Mouse (Mus musculus) adrenal gland (tissue): ENCODE measurements at regions not wholly inside any gene's neighbourhood (a gene's known extent, or its start where the extent isn't known, plus 50 kb on each side); places are given as distances from the start of the nearest gene placed in this dataset.

Experiments used
- intact Hi-C: fragments of 180-260 bp; cut with DNase I; formaldehyde crosslinking; loops from one replicate; pipeline ENCODE4 v1.15.1; 2025

DNA sequence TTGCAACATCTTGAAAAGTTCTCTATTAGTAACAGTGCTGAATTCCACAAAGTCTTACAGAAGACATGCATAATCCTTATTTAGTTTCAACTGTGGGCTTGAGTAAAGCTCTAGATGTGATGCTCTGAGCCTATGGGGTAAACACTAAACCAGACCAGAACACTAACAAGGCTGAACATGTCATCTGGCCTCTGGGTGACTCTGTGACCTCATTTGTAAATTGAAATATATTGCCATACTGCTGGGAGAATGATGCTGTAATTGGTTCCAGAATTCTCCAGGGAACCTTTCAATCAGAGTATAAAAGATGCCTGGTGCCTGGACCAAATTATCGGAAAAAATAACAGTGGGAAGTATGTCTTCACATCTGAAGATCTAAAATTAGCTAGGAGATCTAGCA lies 309.9 kb upstream of the Megf9 start:
- intact Hi-C loops = no loop called here

DNA sequence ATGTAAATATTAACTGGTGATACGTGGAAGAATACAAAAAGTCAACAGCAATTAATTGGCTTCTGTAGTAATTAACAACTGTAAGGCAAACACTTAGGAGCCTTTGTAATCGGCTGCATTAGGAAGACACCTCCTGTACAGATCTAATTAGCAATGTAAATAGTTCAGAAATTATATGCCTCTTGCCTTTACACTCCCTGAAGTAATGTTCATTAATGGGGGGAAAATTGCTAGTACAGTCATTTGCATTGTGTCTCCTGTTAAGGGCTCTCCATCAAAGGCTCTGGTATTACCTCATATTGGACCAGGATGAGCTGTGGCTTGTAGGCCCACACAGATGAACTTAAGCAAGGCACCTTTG lies 276.1 kb upstream of the Megf9 start:
- intact Hi-C loops = no loop called here

DNA sequence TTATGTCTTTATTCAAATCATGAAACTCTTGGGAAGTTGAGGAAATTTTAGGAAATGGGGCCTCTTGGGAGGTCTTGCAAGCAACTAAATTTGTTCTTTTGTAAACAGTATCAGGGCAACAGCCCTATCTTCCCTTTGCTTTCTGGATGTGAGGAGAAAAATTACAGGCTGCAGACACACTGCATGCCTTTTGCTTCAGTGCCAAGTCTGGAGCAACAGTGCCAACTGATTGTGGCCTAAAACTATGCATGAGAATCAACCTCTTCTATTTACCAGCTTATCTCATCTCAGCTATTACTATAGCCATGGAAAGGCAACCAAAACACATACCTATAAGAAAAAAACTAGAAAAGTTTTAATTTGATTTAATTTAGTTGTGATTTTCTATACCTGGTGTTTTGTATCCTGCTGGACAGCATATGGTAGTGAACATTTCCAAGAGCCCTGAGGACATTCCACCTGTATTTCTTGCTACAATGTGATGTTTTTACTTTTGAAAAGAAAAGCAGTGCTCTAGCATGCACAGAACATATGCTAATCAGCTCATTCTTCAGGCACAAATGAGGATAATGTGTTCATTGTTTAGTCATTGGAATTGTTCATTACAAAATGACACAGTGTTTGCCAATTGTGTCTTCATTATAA lies 275.6 kb upstream of the Megf9 start:
- intact Hi-C loops = no loop called here

DNA sequence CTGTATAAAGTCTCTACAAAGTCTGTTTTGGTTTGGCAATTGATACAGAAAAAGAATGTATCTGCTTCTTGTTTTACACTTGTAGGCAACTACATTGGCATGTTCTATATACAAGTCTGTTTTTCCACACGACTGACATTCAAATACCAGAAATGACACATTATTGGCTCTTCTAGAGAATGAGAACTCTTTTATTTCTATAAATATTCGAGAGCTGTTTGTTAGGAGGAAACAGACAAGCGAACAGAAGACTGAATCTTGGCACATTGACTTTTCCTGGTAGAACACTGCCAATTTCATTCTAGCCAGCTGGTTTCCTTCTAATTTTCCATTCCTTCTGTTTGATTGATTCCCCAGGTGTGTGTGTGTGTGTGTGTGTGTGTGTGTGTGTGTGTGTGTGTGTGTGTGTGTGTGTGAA lies 270.1 kb upstream of the Megf9 start:
- intact Hi-C loops = no loop called here

DNA sequence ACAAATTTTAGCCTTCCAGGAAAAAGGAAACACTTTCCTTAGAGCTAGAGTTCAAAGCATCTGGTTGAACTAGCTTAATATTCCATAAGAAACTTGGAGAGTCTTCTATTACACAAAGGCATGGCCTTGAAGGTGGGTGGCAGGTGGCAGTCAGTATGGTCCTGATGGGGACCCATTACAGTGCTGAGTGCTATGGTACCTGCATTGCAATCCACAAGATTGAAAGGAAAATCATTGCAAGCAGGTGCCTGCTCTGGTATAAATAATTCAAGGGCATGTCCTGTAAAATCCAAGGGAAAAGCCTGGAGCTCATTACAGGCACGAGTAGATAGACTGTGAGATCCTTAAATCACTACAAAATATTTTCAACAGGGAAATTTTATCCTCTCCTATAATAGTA lies 263.7 kb upstream of the Megf9 start:
- intact Hi-C loops = no loop called here

DNA sequence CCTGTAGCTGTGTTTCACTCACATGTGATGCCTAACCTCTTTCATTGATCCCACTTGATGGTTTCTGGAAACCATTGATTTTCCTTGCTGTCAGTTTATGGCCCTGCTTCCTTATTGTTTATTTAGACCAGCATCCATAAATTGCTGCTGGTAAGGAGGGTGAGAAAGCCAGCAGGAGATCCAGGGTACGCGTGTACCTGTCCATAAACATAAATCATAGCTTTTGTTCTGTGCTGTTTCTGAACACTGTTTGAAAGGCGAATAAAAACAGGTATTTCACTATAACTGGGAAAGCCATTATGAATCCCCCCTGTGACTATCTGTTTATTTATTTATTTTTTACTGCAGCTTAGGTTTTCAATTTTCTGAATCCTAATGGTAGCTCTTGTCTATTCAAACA lies 263.1 kb upstream of the Megf9 start:
- intact Hi-C loops = no loop called here

DNA sequence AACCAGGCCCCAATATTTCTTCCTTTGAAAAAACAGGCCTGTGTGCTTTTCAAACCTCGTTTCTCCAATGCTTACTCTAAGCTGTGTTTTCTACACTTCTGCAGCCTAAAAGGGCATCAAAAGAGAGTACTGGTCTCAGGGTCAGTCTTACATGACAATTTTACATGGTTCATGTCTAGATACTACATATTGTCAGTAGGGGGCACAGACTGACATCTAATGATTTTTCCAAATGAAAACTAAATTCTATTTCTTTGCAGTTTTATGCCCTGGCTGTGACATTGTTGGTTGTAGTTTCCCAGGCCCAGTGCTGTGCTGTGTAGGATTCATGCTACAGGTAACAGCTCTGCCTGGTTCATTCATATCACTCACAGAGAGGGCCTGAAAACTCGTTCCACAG lies 248.7 kb upstream of the Megf9 start:
- intact Hi-C loops = no loop called here

DNA sequence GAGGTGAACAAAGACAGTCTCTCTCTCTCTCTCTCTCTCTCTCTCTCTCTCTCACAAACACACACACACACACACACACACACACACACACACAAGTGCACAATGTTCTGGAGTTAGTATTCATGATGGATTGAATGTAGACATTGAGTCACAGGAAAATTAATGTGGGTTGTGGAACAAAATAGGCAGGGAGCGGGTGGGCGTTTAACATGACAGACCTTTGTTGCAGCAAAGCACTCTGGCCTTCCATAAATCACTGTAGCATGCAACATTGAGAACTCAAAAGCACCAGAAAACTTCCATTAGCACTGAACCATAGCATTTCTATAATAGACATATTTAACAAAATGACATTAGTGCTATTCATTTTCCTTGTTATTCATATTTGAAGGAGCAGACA lies 246.8 kb upstream of the Megf9 start:
- intact Hi-C loops = no loop called here

DNA sequence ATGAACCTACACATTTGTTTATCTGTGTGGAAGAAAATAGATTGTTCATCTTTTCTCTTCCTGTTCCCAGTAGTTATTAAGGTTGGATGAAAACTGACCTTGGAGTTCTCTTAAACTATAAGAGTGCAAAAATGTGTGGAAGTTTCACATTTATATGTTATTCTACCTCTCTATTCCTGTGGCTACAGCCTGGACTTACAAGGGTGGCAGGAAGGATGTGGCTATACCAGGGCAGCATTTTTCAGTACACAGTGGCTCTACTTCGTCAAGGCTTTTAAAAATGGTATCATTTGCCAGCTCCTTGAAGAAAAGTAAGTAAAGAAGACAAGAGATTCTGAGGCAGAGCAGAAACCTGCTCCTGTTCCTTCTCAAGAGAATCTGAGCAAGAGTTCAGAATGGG lies 241.5 kb upstream of the Megf9 start:
- intact Hi-C loops = no loop called here

DNA sequence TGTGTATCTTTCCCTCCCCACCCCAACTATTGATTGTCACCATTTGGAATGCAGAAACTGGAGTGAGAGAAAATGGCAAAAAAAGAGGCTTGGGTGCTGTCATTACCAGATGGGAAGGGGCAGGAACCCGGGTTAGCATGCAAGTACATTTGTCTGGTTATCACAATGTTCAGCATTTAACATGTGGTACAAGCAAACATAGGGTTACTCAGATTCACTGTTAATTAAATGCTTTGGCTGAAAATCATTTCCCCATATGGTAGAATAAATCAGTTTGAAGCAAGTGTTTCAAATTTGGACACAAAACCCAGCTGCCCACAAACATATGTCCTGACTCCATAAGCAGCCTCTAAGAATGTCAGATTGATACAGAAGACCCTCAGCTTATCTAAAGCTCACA lies 208.6 kb upstream of the Megf9 start:
- intact Hi-C loops = no loop called here

DNA sequence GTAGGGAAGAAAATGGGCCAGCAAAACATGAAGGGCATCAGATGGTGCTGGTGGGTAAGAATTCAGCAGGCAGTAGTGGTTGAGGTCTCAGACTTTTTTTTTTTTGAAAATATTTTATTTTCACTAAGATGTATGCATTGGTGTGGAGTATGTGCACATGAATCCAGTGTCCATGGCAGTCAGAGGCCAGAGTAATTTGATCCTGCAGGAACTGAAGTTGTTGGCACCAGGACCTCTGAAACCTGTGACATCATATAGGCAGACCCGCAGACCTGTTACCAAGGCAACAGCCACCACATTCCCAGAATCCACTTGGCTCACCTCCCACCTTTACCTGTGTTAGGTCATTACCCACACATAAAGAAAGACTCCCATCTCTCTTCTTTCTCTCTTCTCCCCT lies 207.2 kb upstream of the Megf9 start:
- intact Hi-C loops = no loop called here

DNA sequence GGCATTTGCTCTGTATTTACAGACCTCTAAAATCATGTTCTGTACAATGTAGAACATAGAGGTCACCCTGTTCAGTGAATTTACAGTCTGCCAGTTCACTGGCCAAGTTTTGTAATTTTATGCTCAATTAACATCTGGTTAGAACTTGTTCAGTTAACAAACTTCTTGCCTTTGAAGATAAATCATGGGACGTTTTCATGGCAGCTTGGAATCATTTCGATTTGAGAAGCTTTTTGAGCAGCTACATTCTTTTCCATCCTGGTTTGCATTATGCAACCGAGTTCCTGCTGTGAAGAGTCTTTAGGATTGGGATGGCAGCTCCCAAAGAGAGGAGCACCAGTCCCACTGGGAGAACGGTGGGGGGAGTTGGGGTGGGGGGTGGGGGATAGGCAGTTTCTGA lies 206.3 kb upstream of the Megf9 start:
- intact Hi-C loops = no loop called here

DNA sequence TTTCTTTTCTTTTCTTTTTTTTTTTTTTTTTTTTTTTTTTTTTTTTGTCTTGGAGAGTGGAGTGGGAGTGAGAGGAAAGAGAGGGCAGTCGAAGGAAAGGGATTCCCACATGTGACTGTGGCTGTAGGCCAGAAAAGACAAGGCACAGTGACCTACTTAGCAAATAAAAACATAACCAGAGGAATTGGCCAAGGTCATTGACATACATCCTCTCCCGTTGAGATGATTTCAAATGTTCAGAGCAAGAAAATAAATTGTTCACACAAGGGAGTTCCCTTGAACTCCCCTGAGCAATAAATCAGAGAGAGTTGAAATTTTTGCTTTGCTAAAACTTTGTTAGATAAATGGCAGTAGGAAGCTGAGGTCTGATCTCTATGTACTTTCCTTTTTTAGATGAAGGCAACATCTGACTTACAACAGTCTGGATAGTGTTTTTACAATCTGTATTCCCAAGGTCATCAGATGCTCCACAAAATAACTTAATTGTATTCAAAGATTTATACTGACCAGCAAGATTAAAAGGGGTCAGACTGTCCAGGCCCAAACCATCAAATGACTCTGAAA lies 174.4 kb upstream of the Megf9 start:
- intact Hi-C loops = no loop called here

DNA sequence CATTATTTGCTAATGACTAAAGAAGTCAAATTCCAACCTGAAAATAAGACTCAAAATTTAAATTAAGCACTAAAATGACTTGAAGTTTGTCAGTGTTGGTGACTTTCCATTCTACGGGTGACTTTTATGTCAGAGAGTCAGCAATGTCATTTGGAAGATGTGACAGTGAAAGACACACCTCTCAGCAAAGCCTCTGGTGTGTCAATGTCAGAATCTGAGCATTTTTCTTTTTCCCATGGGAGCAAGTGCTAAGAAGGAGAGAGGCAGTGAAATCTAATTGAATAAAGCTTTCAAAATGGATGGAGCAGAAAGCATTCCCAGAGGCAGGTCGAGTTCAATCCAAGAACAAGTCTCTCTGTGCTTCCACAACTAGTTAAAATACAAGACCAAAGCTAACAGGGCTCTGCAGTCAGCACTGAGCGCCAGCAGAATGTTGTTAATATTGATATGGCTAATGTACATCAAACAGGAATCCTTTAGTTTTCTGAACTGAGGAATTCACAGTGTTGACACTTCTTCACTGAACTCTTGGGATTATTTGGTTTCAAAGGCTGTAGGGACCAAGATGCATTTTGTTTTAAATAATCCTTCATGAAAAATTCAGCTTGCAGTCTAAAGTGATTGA lies 170.4 kb upstream of the Megf9 start:
- intact Hi-C loops = no loop called here

DNA sequence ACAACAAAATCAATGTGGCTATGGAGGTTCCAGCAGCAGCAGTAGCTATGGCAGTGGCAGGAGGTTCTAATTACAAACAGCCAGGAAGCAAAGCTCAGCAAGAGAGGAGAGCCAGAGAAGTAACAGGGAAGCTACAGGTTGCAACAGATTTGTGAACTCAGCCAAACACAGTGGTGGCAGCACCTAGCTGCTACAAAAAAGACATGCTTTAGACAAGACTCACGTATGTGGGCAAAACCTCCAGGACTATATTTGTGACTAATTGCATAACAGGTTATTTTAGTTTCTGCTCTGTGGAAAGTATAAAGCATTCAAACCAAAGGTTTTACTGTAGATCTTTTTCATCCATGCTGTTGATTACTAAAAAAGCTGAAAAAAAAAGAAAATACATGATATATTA lies 166.1 kb upstream of the Megf9 start:
- intact Hi-C loops = no loop called here

DNA sequence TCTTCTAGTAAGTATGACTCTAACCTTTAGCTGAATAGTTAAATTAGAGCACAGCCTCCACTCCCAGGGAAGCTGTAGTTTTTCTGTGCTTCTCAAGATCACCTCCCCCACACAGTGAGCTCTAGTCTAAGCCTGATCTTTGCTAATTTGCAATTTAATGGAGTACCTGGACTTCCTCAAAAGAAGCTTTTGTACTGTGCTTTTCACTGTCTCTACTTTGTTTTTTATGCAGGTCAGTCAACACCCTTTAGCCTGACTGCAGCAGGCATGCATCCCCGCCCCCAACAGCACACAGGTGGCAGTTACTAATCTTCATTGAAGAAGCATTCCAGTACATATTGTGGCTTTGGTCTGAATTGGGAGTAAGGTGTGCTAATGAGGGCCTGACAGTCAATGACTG lies 129.4 kb upstream of the Megf9 start:
- intact Hi-C loops = no loop called here

DNA sequence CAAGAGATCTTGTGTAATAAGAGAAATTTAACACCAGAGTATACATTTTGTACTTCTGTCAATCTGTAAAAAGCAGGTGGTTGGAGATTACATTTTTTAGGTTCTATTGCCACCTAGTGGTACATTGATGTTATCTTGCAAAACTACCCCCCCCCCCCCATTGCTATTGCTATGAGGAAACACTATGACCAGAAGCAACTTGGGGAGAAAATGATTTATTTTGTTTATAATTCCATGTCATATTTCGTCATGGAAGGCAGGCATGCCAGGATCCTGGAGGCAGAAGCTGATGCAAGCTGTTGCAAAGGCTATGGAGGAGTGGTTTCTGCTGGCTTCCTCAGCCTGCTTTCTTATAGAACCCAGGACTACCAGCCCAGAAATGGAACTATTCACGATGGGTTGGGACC lies 86.6 kb upstream of the Megf9 start:
- intact Hi-C loops = no loop called here

DNA sequence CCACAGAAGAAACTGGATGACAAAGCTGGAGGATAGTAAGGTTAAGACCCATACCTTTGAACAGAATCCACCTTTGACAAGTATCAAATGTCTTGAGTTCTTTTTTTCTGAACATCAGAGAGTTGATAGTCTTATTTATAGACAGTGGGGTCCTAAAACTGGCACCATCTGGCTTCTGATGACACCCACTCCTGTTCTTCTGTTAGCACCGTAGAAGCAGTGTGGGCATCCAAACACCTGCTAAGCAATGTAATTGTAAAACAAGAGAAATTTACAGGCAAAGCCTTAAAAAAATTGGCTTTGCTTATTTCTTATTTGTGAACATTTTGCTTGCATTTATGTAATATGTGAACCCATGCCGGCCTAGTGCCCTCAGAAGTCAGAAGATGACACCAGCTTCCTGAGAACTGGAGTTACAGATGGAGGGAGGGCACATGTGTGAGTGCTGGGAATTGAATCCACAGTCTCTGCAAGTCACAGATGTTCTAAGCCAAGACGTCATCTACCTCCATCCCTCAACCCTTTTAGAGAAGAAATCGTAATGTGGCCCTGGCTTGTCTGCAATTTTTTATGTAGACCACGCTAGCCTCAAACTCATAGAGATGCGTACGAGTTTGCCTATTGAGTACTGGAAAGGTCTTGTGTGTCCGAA lies 85.0 kb upstream of the Megf9 start:
- intact Hi-C loops = no loop called here

DNA sequence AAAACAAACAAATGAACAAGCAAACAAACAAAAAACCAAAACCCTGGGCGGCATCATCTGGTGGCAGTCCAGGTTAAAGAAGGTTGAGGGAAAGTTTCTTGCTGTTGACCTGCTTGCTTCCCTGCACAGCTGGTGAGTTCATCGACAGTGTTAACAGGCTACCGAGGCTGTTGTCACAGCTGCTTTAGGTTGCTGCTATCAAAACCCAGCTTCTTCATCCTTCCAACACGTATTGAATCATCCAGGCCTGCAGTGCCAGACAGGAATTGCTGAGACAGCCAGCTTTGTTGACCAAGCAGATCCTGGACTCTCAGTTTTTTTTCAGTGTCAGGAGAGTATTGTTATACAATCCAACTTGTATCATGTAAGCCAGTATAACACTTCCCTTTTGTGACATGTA lies 81.0 kb upstream of the Megf9 start:
- intact Hi-C loops = no loop called here

DNA sequence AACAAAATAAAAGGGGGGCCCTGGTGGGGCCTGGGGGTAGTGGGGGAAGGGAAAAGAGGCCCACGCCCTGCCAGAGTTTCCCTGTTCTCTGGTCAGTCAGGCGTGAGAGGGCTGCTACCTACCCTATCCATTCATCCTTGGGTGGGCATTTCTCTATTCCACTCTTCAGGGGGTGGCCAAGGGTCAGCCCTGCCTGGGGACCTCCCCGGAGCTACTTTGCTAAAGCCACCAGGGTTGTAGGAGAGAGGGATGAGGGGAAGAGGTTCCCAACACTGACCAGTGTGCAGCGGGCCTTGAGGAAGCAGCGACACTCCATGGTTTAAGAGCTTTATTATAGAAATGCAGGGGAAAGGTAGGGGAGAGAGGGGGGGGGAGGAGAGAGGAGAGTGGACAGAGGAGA lies 79.6 kb upstream of the Megf9 start:
- intact Hi-C loops = no loop called here

DNA sequence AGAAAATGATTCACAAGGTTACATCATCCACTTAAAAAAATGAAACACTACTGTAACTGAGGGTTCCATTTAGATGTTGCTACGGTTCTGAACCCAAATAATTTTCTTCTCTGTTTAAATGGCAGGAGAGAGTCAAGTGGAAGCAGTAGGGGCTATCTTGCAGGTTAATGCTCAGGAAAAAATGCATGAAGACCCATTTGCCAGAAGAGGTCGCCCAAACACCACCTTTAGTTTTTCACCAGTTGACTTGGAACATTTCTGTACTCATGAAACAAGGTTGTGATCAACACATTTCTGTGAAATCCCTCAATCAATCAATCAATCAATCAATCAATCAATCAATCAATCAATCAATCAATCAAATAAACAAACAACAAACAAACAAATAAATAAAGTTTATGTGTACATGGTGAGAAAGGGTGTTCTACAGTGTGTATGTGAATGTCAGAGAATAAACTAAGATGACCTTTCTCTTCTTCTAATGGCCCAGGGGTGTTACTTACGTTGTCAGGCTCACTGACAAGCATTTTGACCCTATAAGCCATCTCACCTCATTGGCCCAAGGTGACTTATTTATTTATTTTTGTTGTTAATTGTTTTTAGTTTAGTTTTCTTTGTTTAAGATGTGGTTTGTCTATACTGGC lies 68.5 kb upstream of the Megf9 start:
- intact Hi-C loops = loop anchor here (5.0 to 10.0 kb wide), 2 partner anchors 151 to 731 kb away; no protein-coding TSS in a partner anchor

DNA sequence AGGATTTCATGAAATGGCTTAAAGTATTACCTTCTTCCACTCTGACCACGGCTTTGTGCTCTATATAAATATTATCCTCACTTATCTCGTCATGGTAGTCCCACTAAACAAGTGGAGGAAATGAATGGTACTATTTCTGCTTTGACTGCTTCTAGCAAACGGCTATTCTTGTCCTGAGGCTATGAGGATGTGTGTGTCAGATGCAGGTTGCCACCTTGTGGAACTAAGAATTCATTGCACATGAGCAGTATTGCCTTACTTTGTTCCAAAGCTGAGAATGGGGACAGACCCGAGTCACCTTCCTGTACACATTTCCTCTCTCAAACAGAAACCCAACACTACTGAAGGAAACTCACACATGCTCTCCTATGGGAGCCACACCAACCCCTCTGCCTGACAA lies 66.5 kb upstream of the Megf9 start:
- intact Hi-C loops = loop anchor here (5.0 to 10.0 kb wide), 2 partner anchors 149 to 734 kb away; no protein-coding TSS in a partner anchor
